Mouse (Mus musculus): ENCODE measurements around the gene Pcsk5. TPM values are rescaled to one million over a fixed set of nuclear protein-coding genes. Genes with fewer than 3 reads are reported as not detected.

Pcsk5 gene
- total and polyA plus RNA-seq, 3 experiments, result not detected

DNA sequence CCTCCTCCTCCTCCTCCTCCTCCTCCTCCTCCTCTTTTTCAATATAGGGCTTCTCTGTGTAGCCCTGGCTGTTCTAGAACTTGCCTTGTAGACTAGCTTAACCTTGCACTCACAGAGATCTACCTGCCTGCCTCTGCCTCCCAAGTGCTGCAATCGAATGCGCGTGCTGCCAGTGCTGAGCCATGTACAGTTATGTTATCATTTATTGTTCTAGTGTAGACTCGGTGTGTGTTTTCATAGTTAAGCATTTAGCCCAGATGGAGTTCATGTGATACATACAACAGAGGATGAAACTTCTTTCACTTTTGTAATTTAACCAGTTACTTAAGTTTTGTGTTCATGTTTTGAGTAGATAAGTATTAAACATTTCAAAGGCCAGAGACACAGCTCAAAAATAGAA lies 452.4 kb downstream of the Pcsk5 start:
- H3K27ac ChIP-seq (ENCODE audit: insufficient read depth, low read depth), result no peak overlapping the region

DNA sequence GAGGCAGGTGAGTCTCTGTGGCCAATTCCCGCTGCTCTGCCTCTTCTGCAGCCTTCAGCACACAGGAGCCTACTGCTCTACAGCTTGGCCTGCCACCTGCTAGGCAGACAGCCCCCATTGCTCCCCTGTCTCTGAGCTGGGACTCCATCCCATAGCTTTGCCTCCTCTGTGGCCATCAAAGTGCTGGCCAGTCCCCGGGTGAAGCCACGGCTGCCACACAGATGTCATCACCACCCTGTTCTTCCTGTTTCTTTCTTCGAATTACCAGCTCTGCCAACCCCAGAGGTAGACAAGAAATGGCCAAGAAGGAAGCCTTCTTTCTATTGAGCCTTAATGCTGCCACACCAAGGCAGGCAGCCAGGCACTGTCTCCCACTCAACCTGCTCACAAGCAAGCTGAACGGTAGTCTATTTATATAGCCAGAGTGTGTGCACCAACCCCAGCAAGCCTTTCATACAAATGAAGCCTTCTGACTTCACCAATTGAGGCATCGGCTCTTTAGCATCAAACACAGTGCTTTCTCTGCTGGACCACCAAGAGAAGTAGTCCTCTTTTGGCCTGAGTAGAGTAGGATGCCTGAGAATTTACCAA lies 454.5 kb downstream of the Pcsk5 start:
- no peak overlapping the region for H3K4me2 ChIP-seq (ENCODE audit: insufficient read depth, low read depth, poor library complexity, severe bottlenecking)
- no peaks in the 10 kb centered on the region for H3K9me3 ChIP-seq (replicated peaks; ENCODE audit: low read length)
- no peaks in the 10 kb centered on the region for H3K27me3 ChIP-seq (replicated peaks)
- H3K4me3 ChIP-seq (replicated peaks in 1 of 3; ENCODE audit: low read depth in 2 of 3, low read length in 2 of 3, poor library complexity in 1 of 3), result no peak overlapping the region
- H3K36me3 ChIP-seq (replicated peaks in 1 of 2; ENCODE audit: control insufficient read depth in 1 of 2, insufficient read depth in 1 of 2, low read length in 1 of 2), result no peaks in the 10 kb centered on the region
- DNase-seq (ENCODE audit: extremely low read depth), result no peak
- no peak overlapping the region for H3K27ac ChIP-seq (ENCODE audit: insufficient read depth, low read depth)
- dilution Hi-C loops (cut with MboI; ENCODE audit: extremely low pct_ligation_motif_present, extremely low pct_unique_long_range_greater_than_20kb, low sequenced_read_pairs) (no loop called here), in situ Hi-C loops (cut with MboI; ENCODE audit: low pct_ligation_motif_present, low pct_unique_long_range_greater_than_20kb, low sequenced_read_pairs) (no loop called here)
- H3K9ac ChIP-seq (ENCODE audit: insufficient read depth, low read depth), result no peak overlapping the region
- peaks cover 2 to 4% of the 10 kb centered on the region in 2 experiments; a peak in 1 of 4 replicates for H3K4me1 ChIP-seq (ENCODE audit: control insufficient read depth in 1 of 2, insufficient read depth in 2 of 2)
- no peaks in the 10 kb centered on the region for H3K79me2 ChIP-seq (replicated peaks; ENCODE audit: control insufficient read depth, extremely low read depth, insufficient read depth, poor library complexity, severe bottlenecking)
- TF ChIP-seq NELFE (IDR thresholded peaks at IDR 0.05; ENCODE audit: low read depth, low read length) (no peak), ZNF384 (IDR thresholded peaks at IDR 0.05; ENCODE audit: low read depth, low read length) (no peak), ZKSCAN1 (IDR thresholded peaks at IDR 0.05; ENCODE audit: borderline replicate concordance, low read depth, low read length) (no peak), TCF12 (IDR thresholded peaks at IDR 0.05; ENCODE audit: low read depth, low read length) (no peak)

More for the DNA sequence above, 452.4 kb downstream of the Pcsk5 start:
- no peak for DNase-seq (ENCODE audit: extremely low read depth)
- dilution Hi-C loops (cut with MboI; ENCODE audit: extremely low pct_ligation_motif_present, extremely low pct_unique_long_range_greater_than_20kb, low sequenced_read_pairs) (no loop called here), in situ Hi-C loops (cut with MboI; ENCODE audit: low pct_ligation_motif_present, low pct_unique_long_range_greater_than_20kb, low sequenced_read_pairs) (no loop called here)
- H3K79me2 ChIP-seq (replicated peaks; ENCODE audit: control insufficient read depth, extremely low read depth, insufficient read depth, poor library complexity, severe bottlenecking), result no peaks in the 10 kb centered on the region
- peaks cover 2 to 4% of the 10 kb centered on the region in 2 experiments; a peak in 1 of 4 replicates for H3K4me1 ChIP-seq (ENCODE audit: control insufficient read depth in 1 of 2, insufficient read depth in 2 of 2)
- H3K36me3 ChIP-seq (replicated peaks in 1 of 2; ENCODE audit: control insufficient read depth in 1 of 2, insufficient read depth in 1 of 2, low read length in 1 of 2), result no peaks in the 10 kb centered on the region
- no peaks in the 10 kb centered on the region for H3K27me3 ChIP-seq (replicated peaks)
- H3K4me3 ChIP-seq (replicated peaks in 1 of 3; ENCODE audit: low read depth in 2 of 3, low read length in 2 of 3, poor library complexity in 1 of 3), result no peak overlapping the region
- H3K9ac ChIP-seq (ENCODE audit: insufficient read depth, low read depth), result no peak overlapping the region
- no peak for TF ChIP-seq BHLHE40 (IDR thresholded peaks at IDR 0.05; ENCODE audit: low read depth, low read length)
- TF ChIP-seq TBP (conservative IDR thresholded peaks at IDR 0.05; ENCODE audit: low read depth, low read length), result no peak
- no peak for TF ChIP-seq POLR2AphosphoS2 (IDR thresholded peaks at IDR 0.05; ENCODE audit: low read depth, low read length)
- TF ChIP-seq ZNF384 (IDR thresholded peaks at IDR 0.05; ENCODE audit: low read depth, low read length), result no peak
- TF ChIP-seq CTCF (conservative IDR thresholded peaks at IDR 0.05 in 1 of 2, IDR thresholded peaks at IDR 0.05 in 1 of 2; ENCODE audit: low read depth in 2 of 2, low read length in 2 of 2), result no peak
- TF ChIP-seq CHD1 (IDR thresholded peaks at IDR 0.05; ENCODE audit: low read depth, low read length), result no peak
- no peak for TF ChIP-seq RCOR1 (conservative IDR thresholded peaks at IDR 0.05; ENCODE audit: low read depth, low read length)
- no peak for TF ChIP-seq MEF2A (IDR thresholded peaks at IDR 0.05; ENCODE audit: borderline replicate concordance, low read depth, low read length)
- TF ChIP-seq ELF1 (IDR thresholded peaks at IDR 0.05; ENCODE audit: low read depth, low read length), result no peak
- no peak for TF ChIP-seq NELFE (IDR thresholded peaks at IDR 0.05; ENCODE audit: low read depth, low read length)
- TF ChIP-seq HCFC1 (IDR thresholded peaks at IDR 0.05; ENCODE audit: low read depth, low read length), result no peak
- no peak for TF ChIP-seq RAD21 (IDR thresholded peaks at IDR 0.05; ENCODE audit: low read depth, low read length)
- TF ChIP-seq MYC (IDR thresholded peaks at IDR 0.05; ENCODE audit: low read depth, low read length), result no peak
- no peak for TF ChIP-seq MXI1 (IDR thresholded peaks at IDR 0.05; ENCODE audit: low read depth, low read length)
- no peak for TF ChIP-seq SIN3A (IDR thresholded peaks at IDR 0.05; ENCODE audit: low read length)
- TF ChIP-seq ETS1 (conservative IDR thresholded peaks at IDR 0.05; ENCODE audit: low read depth, low read length), result no peak
- TF ChIP-seq ZC3H11A (IDR thresholded peaks at IDR 0.05; ENCODE audit: low read depth, low read length), result no peak
- TF ChIP-seq GABPA (IDR thresholded peaks at IDR 0.05; ENCODE audit: insufficient replicate concordance, low read depth, low read length), result no peak
- no peak for TF ChIP-seq USF1 (IDR thresholded peaks at IDR 0.05; ENCODE audit: low read depth, low read length)
- TF ChIP-seq ZKSCAN1 (IDR thresholded peaks at IDR 0.05; ENCODE audit: borderline replicate concordance, low read depth, low read length), result no peak
- no peak overlapping the region for H3K4me2 ChIP-seq (ENCODE audit: insufficient read depth, low read depth, poor library complexity, severe bottlenecking)
- H3K9me3 ChIP-seq (replicated peaks; ENCODE audit: low read length), result no peaks in the 10 kb centered on the region
